Mouse (Mus musculus) spleen, embryonic (tissue): ENCODE results near the gene Ubxn6.
"Not testable (repeated sequence)": the region's sequence is repeated elsewhere in the genome, so short reads cannot be mapped to it uniquely, and the experiment has no call there.

ENCODE experiments used
- CTCF ChIA-PET: fragments of 350-600 bp; sonication (Branson Sonifier 250); formaldehyde crosslinking; loops from one replicate; lab custom pipeline; 2022; lab: Charles Lee

Gene Ubxn6

DNA sequence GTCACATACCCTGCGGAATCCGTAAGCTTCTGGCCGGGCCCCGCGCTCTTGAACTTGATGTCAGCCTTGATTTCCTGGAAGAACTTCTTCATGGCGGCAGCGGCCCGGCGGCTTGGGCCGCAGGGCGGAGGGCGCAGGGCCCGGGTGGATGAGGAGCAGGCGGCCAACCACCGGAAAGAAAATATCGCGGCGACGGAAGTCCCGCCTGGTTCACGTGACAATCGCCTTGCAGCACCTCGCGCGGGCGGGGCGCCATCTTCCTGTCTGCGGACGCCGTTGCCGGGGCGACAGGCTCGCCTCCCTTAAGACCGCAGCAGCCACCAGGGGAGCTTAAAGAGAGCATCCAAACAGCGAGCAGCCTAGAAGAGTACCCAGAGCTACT lies at the start of gene Ubxn6:
TSS of gene Ubxn6 (minus strand) at position 202 of the 382 bp plus-strand sequence.
- CTCF ChIA-PET: interaction anchor here (0.7 kb wide), 1 partner anchor 164 kb away, joined by 3 read pairs; no protein-coding TSS in a partner anchor

DNA sequence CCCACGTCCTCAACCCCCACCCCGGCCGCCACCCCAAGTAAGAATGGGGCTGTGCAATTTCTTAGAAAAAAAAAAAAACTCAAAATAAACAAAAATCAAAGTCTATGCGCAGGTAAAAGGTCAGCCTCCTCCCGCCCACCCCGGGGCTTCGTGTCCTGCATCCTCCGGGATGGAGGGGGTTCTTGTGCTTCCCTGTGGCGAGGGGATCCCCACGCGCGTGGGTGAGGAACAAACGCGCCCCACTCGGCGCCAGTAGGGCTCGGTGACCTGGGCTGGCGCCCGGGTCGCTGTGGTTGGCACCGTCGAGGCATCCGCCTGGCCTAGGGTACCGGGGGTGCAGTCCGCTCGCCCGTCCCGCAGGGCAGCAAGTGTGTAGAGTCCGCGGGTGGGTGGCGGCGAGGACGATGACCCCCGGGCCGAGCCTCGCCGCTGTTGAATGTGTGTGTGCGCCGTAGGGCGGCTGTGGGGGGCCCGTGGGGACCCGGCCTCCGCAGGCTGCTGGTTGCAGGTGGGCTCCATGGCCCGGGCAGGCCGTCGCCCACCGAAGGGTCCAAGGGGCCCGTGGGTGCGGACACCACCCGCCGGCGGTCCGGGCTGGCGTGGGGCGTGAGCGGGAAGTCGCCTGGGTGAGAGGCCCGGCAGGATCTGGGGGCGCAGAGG lies 49.0 kb upstream of the Ubxn6 start:
- CTCF ChIA-PET: no interaction called here

DNA sequence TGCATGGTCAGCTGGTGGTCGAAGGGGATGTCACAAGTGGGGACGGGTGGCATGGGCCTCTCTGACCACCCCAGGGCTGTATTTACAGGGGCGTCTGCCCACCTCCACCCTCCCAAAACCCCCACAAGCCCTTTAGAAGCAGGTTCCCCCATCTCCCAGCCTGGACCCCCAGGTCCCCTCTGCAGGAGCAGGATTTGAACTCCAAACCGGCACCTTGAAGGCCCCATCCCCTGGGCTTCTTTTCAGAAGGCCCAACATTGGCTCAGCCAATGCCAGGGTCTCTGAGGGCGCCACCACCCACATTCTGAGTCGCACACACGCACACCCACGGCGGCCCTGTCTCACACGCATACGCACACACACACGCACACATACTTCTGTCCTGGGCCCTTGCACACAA lies 48.3 kb upstream of the Ubxn6 start:
- CTCF ChIA-PET: no interaction called here

DNA sequence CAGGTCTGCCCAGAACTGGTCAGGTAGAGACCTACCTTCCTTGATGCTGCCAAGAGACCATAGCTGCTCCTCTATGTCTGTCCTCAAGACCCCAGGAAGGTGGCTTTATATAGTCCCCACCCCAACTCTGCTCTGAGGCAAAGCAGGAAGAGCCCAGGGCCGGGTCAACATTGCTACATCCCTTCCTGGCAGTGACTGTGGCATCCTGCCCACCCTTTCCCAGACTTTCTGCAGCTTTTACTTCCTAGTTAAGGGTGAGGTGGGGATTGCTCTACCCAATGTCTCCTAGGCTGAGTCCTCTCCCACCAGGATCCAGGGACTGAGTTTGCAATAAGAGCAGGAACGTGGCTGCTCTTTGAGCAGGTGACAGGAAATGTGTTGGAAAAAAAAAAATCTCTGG lies 47.0 kb upstream of the Ubxn6 start, which contains the start of gene Lrg1:
TSS of gene Lrg1 (minus strand) at position 176 of the 400 bp plus-strand sequence.
- CTCF ChIA-PET: interaction anchor here (0.6 kb wide), 1 partner anchor 171 kb away, joined by 4 read pairs; the partner anchor contains the start of gene Plin3

DNA sequence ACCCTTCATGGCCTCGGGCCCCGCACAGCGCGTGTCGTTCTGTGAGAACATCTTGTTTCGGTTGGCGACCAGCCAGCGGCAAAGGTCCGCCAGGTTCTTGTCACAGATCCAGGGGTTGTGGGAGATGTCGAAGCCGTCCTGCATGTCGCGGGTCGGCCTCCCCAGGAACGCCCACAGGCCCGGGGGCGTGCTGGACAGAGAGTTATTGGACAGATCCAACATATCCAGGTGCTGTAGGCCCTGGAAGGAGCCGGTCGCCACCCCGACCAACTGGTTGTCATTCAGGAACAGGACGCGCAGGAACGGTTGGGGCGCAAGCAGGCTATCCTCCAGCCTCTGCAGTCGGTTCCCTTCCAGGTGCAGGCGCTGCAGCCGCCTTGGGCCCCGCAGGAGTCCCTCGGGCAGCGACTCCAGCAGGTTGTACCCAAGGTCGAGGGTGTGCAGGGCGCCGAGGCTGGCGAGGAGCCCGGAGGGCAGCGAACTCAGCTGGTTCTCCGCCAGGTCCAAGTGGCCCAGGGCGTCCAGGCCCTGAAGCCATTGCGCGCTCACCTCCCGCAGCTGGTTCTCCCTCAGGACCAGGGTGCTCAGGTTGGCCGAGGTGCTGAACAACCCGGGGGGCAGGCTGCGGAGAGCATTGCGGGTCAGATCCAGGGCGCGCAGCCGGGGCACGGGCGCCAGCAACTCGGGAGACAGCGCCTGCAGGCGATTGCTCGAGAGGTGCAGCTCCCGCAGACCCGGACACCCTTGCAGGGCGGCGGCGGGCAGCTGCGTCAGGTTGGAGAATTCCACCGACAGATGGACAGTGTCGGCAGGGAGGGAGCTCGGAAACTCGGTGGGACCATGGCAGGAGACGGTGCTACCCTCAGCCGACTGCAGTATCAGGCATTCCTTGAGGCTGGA lies 45.4 kb upstream of the Ubxn6 start:
- CTCF ChIA-PET: no interaction called here

DNA sequence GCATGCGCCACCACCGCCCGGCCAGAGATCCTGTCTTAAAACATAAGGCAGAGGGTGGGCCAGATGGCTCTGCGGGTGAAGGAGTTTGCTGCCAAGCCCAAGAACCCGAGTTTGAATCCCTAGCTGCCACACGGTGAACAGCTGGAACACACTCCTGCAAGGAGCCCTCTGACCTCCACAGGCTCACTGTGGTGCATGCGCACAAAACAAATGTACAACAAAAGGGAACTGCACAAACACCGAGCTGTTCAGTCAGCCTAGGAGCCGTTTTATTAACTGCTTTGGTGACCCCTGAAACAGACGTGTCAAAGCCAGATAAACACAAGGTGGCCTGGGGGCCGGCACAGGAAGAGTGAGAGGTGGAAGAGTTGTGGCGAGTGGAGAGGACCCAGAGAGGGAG lies 44.6 kb upstream of the Ubxn6 start:
- CTCF ChIA-PET: interaction anchor here (0.5 kb wide), 1 partner anchor 1181 kb away, joined by 3 read pairs; no protein-coding TSS in a partner anchor

DNA sequence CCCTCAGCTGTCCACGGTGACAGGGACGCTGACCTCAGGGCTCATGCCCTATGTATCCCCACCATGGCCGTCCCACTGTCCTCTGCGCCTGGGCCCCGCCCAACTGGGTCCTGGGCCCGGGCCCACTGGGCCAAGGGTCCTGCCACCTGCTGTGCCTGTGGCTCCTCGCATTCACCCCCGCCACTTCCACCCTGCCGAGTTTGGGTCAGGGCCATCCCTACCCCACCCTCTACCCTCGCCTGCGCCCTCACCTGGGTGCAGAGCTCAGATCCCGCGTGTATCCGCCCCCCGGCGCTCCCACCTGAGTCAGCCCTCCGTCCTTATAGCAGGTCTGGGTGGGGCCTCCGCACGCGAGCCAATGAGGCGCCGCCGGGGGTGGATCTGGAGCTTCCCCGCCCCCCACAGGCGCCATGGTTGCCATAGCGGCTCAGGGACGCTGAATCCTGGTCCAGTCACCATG lies 42.5 kb upstream of the Ubxn6 start, which contains the start of gene Plin5:
TSS of gene Plin5 (minus strand) at position 346 of the 460 bp plus-strand sequence.
- CTCF ChIA-PET: no interaction called here

DNA sequence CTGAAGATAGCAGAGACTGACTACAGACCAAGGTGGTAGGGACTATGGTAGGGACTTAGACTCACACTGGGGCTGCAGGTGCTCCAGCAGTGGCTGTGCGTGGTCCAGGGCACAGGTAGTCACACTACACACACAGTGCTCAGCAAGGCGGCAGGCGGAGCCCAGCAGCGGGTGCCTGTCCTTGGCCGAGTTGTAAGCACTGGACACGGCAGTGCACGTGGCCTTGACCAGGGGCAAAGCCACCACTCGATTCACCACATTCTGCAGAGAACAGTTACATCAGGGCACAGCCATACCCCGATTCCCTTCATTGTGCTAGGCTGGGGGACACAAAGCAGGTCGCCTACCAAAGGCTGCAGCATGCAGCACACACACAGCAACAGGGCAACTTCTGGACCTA lies 41.4 kb upstream of the Ubxn6 start:
- CTCF ChIA-PET: interaction anchor here (0.6 kb wide), 2 partner anchors 8 to 243 kb away, joined by 5 to 6 read pairs; no protein-coding TSS in a partner anchor

DNA sequence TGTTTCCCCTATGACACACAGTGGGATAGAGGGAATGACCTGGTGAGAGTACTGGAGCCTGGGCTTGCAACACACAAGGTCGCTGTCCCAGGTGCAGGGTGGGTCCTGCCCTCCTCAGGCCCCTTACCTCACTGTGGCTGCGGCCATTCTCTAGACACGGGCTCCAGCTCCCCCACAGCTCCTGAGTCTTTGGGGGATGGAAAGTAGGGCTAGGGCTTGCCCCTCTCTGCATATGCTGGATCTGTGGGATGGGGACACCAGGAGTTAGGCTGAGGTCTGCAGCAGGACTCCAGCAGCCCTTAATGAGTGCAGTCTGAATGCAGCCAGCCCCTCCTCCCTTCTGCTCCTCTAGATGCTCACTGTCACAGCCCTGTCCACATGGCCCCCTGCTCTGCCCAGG lies 37.9 kb upstream of the Ubxn6 start:
- CTCF ChIA-PET: interaction anchor here (0.6 kb wide), 1 partner anchor 151 kb away, joined by 15 read pairs; no protein-coding TSS in a partner anchor

DNA sequence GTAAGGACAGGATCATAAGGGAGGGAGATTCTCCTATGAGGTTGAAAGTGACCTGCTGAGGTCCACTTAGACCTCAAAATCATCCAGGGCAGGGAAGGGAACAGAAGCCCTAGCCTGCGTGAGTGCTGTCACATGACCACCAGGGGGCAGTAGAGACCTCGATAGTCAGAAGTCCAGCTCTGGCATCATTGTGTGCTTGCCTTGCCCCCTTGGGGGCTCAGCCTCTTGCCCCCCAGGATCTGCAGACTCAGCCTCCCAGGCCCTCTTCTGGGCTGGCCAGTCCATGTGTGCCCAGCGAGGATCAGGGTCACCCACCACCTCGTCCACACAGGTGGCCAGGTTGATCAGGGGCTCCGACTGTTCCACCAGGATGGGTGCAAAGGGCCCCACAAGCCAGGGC lies 37.0 kb upstream of the Ubxn6 start:
- CTCF ChIA-PET: interaction anchor here (0.5 kb wide), 1 partner anchor 222 kb away, joined by 3 read pairs; no protein-coding TSS in a partner anchor

DNA sequence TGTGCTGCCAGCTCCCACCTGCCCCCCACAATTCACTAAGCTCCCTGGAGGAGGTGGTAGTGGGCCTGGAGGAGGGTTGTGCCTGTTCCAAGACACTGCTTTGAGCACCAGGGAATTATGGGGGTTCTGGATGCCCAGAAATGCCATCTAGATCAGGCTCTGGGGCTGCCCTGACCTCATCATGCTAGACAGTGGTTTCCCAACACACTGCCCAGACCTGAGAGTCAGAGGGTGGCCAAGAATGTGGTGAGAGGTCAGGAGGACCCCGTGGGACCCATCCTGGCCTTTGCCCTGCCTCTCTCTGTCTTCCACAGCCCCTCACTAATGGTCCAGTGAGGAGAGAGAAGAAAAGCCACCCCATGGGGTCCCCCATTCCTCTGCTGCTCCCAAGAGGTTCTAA lies 36.2 kb upstream of the Ubxn6 start:
- CTCF ChIA-PET: interaction anchor here (0.9 kb wide), 1 partner anchor 108 kb away, joined by 3 read pairs; the partner anchor contains the start of gene Dpp9

DNA sequence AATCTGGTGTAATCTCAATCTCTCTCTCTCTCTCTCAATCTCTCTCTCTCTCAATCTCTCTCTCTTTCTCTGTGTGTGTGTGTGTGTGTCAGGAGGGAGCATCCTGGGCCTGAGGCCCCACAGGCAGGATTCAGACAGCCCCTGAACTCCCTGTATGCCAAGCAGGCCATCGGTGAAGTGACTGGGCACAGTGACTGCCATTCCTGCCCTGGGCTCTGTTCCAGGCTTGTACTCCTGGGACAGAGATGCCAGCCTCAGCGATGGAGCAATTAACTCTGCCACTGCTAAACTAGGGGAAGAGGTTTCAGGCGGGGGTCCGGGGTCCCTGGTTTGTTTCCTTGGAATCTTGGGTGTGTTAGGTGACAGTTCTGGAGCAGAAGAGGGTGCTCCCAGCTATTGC lies 35.7 kb upstream of the Ubxn6 start:
- CTCF ChIA-PET: no interaction called here

DNA sequence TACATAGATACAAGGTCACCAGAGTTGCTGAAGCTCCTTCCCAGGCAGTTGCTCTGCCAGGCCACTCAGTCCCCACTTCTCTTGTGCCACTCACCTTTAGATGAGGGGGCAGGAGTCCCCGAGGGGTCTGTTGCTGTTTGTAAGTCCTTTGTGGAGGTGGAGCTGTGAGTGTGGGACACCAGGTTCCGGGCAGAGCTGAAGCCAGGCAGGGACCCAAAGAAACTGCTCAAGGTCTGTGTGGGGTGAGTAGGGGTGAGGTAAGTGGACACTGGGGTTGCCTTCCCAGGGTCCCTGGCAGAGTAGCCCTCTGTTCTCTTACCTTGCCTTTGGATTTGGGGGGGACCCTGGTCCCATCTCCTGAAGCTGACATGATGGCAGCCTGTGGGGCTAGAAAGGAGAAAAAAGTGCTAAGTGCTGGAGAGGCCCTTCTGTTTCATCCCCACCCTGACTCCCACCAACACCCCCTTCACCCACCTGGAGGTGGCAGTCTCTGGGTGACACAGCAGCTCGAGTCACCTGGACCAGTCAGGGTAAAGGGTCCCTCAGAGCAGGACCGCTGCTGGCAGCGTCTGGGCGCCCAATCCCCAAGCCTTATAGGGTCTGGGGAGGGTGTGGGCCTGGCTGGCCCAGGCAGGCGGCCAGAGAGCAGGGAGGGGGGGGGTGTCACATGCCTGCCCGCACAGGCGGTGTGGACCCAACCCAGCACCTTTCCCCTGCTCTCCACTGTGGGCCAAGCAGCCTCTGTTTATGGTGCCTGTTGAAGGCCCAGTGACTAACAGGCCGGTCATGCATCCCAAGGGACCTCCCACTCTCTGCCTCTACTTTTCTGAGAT lies 34.6 kb upstream of the Ubxn6 start, which contains the start of gene Plin4:
TSS of gene Plin4 (minus strand) at position 585 of the 833 bp plus-strand sequence.
- CTCF ChIA-PET: interaction anchor here (0.5 kb wide), 1 partner anchor 73 kb away, joined by 5 read pairs; no protein-coding TSS in a partner anchor

DNA sequence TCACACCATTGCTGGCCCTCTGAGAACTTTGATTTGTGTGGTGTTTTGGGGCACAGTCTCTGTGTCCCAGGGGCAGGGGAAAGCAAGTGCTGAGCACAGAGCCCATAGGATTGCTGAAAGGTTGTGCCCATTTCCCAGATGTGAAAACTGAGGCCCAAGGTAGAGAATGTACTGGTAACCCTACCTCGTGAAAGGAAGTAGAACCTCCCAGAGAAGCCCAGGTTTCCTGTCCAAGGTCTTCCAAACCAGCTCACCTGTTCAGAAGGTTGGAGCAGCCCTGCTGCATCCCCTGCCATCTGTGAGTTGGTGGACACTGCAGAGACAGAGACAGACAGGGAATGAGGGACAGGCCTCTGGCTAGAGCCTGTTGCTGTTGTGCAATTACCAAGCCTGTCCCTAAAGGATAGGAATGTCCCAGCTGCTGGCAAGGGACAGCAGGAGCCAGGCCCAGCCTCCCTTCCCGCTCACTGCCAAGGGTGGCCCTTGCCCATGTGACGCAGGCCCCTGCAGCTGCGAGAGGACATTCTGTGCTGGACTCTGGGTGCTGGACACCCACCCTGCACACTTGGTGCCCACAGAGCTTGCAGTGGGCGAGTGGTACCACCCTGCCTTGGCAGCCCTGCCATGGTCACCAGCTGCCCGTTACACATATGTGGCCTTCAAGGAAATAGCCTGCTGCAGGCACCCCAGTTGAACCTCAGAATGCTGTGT lies 33.7 kb upstream of the Ubxn6 start:
- CTCF ChIA-PET: interaction anchor here (0.6 kb wide), 1 partner anchor 8 kb away, joined by 6 read pairs; no protein-coding TSS in a partner anchor

DNA sequence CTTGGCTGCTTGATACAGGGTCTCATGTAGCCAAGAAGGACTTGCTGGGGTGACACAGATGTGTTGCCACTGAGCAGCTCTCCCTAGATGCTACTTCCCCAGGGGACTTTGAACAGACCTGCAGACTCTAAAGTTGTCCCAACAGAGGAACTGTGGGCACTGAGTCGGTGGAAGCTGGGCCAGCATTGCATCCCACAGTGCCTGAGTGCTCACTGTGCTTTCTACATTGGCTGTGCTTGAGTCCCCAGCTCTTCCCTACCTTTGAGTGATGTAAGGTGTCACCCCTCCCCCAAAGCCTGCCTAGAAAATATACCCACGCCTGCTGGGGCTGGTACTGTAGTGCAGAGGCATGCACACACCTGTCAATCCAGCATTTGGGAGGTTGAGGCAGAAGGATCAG lies 32.9 kb upstream of the Ubxn6 start:
- CTCF ChIA-PET: interaction anchor here (0.6 kb wide), 1 partner anchor 9 kb away, joined by 6 read pairs; no protein-coding TSS in a partner anchor

DNA sequence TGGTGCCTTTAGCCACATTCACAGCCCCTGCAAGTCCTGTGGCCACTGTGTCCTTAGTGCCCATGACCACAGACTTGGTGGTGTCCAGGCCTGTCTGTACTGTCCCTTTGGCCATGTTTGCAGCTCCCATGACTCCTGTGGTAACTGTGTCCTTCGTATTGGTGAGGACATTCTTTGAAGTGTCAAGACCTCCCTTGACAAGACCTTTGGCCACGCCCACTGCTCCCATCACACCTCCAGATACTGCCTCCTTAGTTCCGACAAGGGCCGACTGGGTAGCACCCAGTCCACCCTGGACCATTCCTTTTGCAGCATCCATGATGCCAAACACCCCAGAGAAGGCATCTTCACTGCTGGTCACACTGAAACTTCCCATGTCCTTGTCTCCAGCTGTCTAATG lies 32.2 kb upstream of the Ubxn6 start:
- CTCF ChIA-PET: no interaction called here

DNA sequence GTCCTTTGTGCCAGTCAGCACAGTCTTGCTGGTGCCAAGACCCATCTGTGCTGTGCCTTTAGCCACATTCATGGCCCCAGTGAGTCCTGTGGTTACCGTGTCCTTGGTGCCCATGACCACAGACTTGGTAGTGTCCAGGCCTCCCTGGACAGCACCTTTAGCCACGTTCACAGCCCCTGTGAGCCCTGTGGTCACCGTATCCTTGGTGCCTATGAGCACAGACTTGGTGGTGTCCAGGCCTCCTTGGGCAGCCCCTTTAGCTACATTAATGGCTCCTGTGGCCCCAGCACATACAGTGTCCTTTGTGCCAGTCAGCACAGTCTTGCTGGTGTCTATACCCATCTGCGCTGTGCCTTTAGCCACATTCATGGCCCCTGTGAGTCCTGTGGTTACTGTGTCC lies 31.6 kb upstream of the Ubxn6 start:
- CTCF ChIA-PET: not testable (repeated sequence)

DNA sequence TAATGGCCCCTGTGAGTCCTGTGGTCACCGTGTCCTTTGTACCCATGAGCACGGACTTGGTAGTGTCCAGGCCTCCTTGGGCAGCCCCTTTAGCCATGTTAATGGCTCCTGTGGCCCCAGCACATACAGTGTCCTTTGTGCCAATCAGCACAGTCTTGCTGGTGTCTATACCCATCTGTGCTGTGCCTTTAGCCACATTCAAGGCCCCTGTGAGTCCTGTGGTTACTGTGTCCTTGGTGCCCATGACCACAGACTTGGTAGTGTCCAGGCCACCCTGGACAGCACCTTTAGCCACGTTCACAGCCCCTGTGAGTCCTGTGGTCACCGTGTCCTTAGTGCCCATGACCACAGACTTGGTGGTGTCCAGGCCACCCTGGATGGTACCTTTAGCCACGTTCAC lies 30.0 kb upstream of the Ubxn6 start:
- CTCF ChIA-PET: not testable (repeated sequence)

DNA sequence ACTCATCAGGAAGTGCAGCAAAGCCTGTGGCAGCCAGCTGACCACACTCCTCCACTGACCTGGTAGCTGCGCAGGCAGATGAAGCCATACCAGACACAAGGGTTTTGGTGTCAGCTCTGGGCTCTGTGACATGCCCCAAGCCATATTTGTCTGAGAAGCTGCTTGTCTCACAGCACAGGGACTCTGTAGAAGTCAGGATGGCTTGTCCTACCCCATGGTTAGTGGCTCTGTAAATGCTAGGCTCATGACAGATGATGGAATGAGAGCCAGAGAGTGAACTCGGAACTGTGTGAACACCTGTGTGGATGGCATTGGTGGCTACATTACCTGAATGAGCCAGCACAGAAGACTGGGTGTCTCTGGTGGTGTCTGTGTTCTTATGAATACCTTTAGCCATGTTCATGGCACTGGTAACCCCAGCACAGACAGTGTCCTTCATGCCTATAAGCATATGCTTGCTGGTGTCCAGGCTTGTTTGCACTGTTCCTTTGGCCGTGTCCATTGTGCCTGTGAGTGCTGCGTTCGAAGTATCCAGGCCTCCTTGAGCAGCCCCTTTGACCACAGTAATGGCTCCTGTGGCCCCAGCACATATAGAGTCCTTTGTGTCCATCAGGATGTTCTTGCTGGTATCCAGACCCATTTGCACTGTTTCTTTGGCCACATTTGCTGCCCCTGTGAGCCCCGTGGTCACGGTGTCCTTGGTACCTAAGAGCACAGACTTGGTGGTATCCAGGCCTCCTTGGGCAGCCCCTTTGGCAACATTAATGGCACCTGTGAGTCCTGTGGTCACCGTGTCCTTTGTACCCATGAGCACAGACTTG lies 28.8 kb upstream of the Ubxn6 start:
- CTCF ChIA-PET: no interaction called here
